Mouse (Mus musculus) lung, embryonic 15.5 days (tissue): ENCODE data around the gene Coq9. TPM values are rescaled to one million over a fixed set of nuclear protein-coding genes. Genes with fewer than 3 reads are reported as not detected.

Experiments used
- ATAC-seq: fragments of 200-750 bp; cut with Nextera tagmentation; 2 replicates; pipeline ENCODE4 v1.8.0; 2017; ENCODE audit warnings: moderate number of reproducible peaks, borderline replicate concordance; ENCODE audit not compliant: low FRiP score, low TSS enrichment; ENCODE audit errors: extremely low read depth
- H3K27ac ChIP-seq: fragments of 300-500 bp; sonication (generic); 2 replicates; pipeline ENCODE4 v1.5.1; 2015; ENCODE audit warnings: moderate library complexity, mild to moderate bottlenecking, inconsistent platforms
- H3K27me3 ChIP-seq: fragments of 300-500 bp; sonication (generic); 2 replicates; pipeline ENCODE4 v1.6.1; 2015; ENCODE audit warnings: inconsistent platforms
- H3K36me3 ChIP-seq: fragments of 300-500 bp; sonication (generic); 2 replicates; pipeline ENCODE4 v1.6.1; 2015; ENCODE audit warnings: inconsistent platforms
- H3K4me1 ChIP-seq: fragments of 300-500 bp; sonication (generic); 2 replicates; pipeline ENCODE4 v1.6.1; 2015; ENCODE audit warnings: inconsistent platforms
- H3K4me2 ChIP-seq: fragments of 300-500 bp; sonication (generic); 2 replicates; pipeline ENCODE4 v1.6.1; 2015; ENCODE audit warnings: inconsistent platforms, mild to moderate bottlenecking, moderate library complexity
- H3K4me3 ChIP-seq: fragments of 300-500 bp; sonication (generic); 2 replicates; pipeline ENCODE4 v1.5.1; 2015; ENCODE audit warnings: mild to moderate bottlenecking, inconsistent platforms
- H3K9ac ChIP-seq: fragments of 300-500 bp; sonication (generic); 2 replicates; pipeline ENCODE4 v1.6.1; 2015; ENCODE audit warnings: inconsistent platforms
- H3K9me3 ChIP-seq: fragments of 300-500 bp; sonication (generic); 2 replicates; pipeline ENCODE4 v1.6.1; 2016; ENCODE audit warnings: inconsistent platforms
- WGBS: fragments of 180-500 bp; shearing (Covaris S2); methylation state at CpG from one replicate; pipeline ENCODE4 v1.1.7; 2015; 5-methylcytosine and 5-hydroxymethylcytosine counted together
- polyA plus RNA-seq: library from polyadenylated mRNA; unstranded; fragments of >200 nt; fragmentation: Nextera tagmentation; extraction: Ambion mirVana; gene quantifications from 2 replicates; pipeline ENCODE4 v1.2.1, GENCODE M21; 2015

Gene Coq9
- polyA plus RNA-seq, 1 experiment from 2014 or later: 68.0 TPM

- no peaks in the 10 kb centered on the region for H3K9me3 ChIP-seq
- peaks cover 45% of the 10 kb centered on the region for H3K4me1 ChIP-seq
- H3K4me2 ChIP-seq: no peak overlapping the region
- 14% methylated on average over 5 of the region's 5 CpGs for WGBS
- no peak for ATAC-seq
- H3K36me3 ChIP-seq: peaks cover 20% of the 10 kb centered on the region
- peak overlapping the region; percentile 74 for H3K27ac ChIP-seq
- H3K27me3 ChIP-seq: no peaks in the 10 kb centered on the region
- H3K4me3 ChIP-seq: no peak overlapping the region
- no peak overlapping the region; the same call in 1 of the 2 replicates for H3K9ac ChIP-seq
Measured at GRCm38 (mm10) chr8:94901031-94901430, 62.9 kb downstream of the Coq9 start.

GRCm38 (mm10) chr8:94903709-94904108 lies 65.6 kb downstream of the Coq9 start:
- Histone ChIP-seq H3K9me3 (no peaks in the 10 kb centered on the region), H3K27ac (no peak overlapping the region), H3K36me3 (peaks cover 39% of the 10 kb centered on the region), H3K4me1 (peaks cover 46% of the 10 kb centered on the region), H3K27me3 (no peaks in the 10 kb centered on the region), H3K4me2 (no peak overlapping the region), H3K4me3 (no peak overlapping the region), H3K9ac (no peak overlapping the region)
- 67% methylated on average over 12 of the region's 12 CpGs for WGBS
- ATAC-seq: no peak

Other genes starting within 250 kb of the Coq9 start
- 33.7 and 35.2 TPM in 2 replicates for gene Rspry1, start 236.4 kb upstream of the Coq9 start, polyA plus RNA-seq
- 55.4 and 59.8 TPM in 2 replicates for gene Fam192a, start 236.3 kb upstream of the Coq9 start, polyA plus RNA-seq
- 147 TPM in 2 replicates for gene Arl2bp, start 171.7 kb upstream of the Coq9 start, polyA plus RNA-seq
- 3.5 and 3.6 TPM in 2 replicates for gene Pllp, start 142.0 kb upstream of the Coq9 start, polyA plus RNA-seq
- gene Ccl22, start 92.7 kb upstream of the Coq9 start, polyA plus RNA-seq: 0.06 TPM in 2 replicates
- 6.2 and 8.3 TPM in 2 replicates for gene Cx3cl1, start 66.3 kb upstream of the Coq9 start, polyA plus RNA-seq
- gene Ccl17, start 27.9 kb upstream of the Coq9 start, polyA plus RNA-seq: 0.32 TPM in 1 of 2 replicates, not detected in the other
- gene Ciapin1, start within 50 bp of the Coq9 start, polyA plus RNA-seq: 104 and 105 TPM in 2 replicates
- gene Polr2c, start 19.1 kb downstream of the Coq9 start, polyA plus RNA-seq: 161 and 164 TPM in 2 replicates
- 40.4 and 45.7 TPM in 2 replicates for gene Dok4, start 38.0 kb downstream of the Coq9 start, polyA plus RNA-seq
- 28.7 and 29.3 TPM in 2 replicates for gene Ccdc102a, start 79.8 kb downstream of the Coq9 start, polyA plus RNA-seq
- gene Adgrg5, start 85.4 kb downstream of the Coq9 start, polyA plus RNA-seq: 0.29 and 0.36 TPM in 2 replicates
- gene Adgrg1, start 136.4 kb downstream of the Coq9 start, polyA plus RNA-seq: 35.4 and 35.6 TPM in 2 replicates
- gene Adgrg3, start 179.4 kb downstream of the Coq9 start, polyA plus RNA-seq: 4.3 and 5.2 TPM in 2 replicates
- 0.61 and 0.83 TPM in 2 replicates for gene Drc7, start 216.8 kb downstream of the Coq9 start, polyA plus RNA-seq
- 19.4 and 22.6 TPM in 2 replicates for gene Katnb1, start 242.9 kb downstream of the Coq9 start, polyA plus RNA-seq